Mouse (Mus musculus): Measurements from ENCODE around the gene Prmt9. TPM values are rescaled to one million over a fixed set of nuclear protein-coding genes. Genes with fewer than 3 reads are reported as not detected.

The Prmt9 gene
- 21.2 and 23.2 TPM in 2 replicates for polyA plus RNA-seq (2015; fragmentation: Nextera tagmentation; extraction: Ambion mirVana)

DNA sequence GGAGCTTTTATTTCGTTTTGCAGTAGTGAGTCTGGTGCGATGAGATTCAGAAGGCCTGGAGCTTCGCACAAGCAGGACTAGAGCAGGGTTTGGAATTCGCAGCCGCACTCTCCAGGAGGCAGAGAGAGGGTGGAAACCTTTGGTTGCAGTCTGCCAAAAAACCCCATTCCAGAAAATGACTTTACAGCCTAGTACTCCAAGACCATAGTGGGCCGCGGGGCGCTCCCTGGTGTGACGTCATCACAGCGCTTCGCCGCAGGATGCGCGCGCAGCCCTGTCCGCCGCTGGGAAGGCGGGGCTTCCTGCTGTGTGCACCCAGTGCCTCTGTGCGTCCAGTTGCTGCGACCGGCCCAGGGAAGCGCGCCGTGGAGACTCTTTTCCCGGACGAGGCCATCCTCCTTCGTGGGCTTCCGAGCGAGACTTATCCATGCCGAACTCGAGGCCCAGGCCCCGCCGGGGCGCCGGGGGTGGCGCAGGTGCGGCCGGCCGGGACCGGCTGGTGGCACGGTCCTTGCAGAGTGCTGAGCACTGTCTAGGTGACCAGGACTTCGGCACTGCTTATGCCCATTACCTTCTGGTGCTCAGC is at the start of gene Prmt9:
Gene Prmt9, plus strand, starts transcription at position 277 of the 586 bp plus-strand sequence.
- Histone ChIP-seq H3K36me3 (ENCODE audit: insufficient read depth, low read length) (peaks cover 25% of the 10 kb centered on the region), H3K27me3 (ENCODE audit: insufficient read depth, low read length) (no peaks in the 10 kb centered on the region), H3K4me3 (ENCODE audit: low read length) (peak within 1 kb of the TSS; percentile 59), H3K4me2 (replicated peaks; ENCODE audit: low read depth, low read length) (peak within 1 kb of the TSS; percentile 77), H3K9me3 (ENCODE audit: low read length) (no peaks in the 10 kb centered on the region), H3K4me1 (ENCODE audit: insufficient read depth, low read length) (no peaks in the 10 kb centered on the region), H3K27ac (ENCODE audit: low read length) (peak within 1 kb of the TSS; percentile 78), H3K9ac (replicated peaks; ENCODE audit: low read length) (peak within 1 kb of the TSS; percentile 79)
- 3% methylated on average over 42 of the region's 42 CpGs for WGBS
- ATAC-seq (ENCODE audit: low FRiP score, low TSS enrichment) = peak; percentile 98

DNA sequence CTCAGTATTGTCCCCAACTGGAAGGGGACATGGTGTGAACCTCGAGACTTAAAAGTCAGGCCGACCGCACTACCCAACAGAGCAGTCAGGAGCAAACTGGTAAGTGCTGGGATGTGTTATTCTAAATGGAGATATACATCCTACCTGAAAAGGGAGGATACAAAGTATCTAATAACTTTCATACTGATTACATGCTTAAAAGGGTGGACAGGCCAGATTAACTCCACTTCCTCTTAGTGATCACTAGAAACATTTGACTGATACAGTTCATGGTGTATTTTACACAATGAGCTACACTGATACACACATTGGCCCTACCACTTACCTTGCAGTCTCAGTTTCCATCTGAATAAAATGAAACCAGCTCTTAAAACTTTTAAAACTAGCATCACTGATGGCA is 48.9 kb upstream of the Prmt9 start:
- no peak overlapping the region for H3K4me2 ChIP-seq (replicated peaks; ENCODE audit: low read depth, low read length)
- H3K27me3 ChIP-seq (ENCODE audit: insufficient read depth, low read length) = no peaks in the 10 kb centered on the region
- H3K9ac ChIP-seq (replicated peaks; ENCODE audit: low read length) = no peak overlapping the region
- no peak for ATAC-seq (ENCODE audit: low FRiP score, low TSS enrichment)
- H3K4me1 ChIP-seq (ENCODE audit: insufficient read depth, low read length) = peaks cover 24% of the 10 kb centered on the region; the same call in 1 of the 2 replicates
- H3K27ac ChIP-seq (ENCODE audit: low read length) = no peak overlapping the region
- no peaks in the 10 kb centered on the region for H3K9me3 ChIP-seq (ENCODE audit: low read length)
- WGBS = 90% methylated on average over 3 of the region's 3 CpGs
- no peaks in the 10 kb centered on the region for H3K36me3 ChIP-seq (ENCODE audit: insufficient read depth, low read length)
- H3K4me3 ChIP-seq (ENCODE audit: low read length) = no peak overlapping the region

DNA sequence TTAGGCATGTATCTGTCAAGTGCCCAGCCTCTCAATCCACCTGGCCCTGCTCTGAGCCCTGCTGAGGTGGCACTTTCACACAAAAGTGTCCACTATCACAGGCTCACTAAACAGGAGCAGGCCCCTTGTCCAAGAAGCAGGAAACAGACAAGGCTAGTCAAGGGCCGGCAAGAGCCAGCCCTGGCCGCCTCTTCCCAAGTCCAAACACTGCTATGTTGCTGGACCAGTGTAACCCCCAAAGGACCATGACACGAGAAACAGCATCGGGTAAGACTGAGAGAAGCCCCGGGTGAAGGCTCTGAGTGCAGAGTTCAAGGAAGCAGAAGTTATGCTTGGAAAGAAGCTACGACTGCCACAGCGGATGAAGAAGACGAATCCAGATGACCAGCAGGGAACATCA is 48.1 kb upstream of the Prmt9 start:
- Histone ChIP-seq H3K9me3 (ENCODE audit: low read length) (no peaks in the 10 kb centered on the region), H3K27ac (ENCODE audit: low read length) (no peak overlapping the region), H3K36me3 (ENCODE audit: insufficient read depth, low read length) (no peaks in the 10 kb centered on the region), H3K9ac (replicated peaks; ENCODE audit: low read length) (no peak overlapping the region), H3K4me2 (replicated peaks; ENCODE audit: low read depth, low read length) (no peak overlapping the region), H3K4me1 (ENCODE audit: insufficient read depth, low read length) (peaks cover 26% of the 10 kb centered on the region), H3K4me3 (ENCODE audit: low read length) (no peak overlapping the region), H3K27me3 (ENCODE audit: insufficient read depth, low read length) (no peaks in the 10 kb centered on the region)
- ATAC-seq (ENCODE audit: low FRiP score, low TSS enrichment) = no peak
- 79% methylated on average over 8 of the region's 8 CpGs for WGBS

DNA sequence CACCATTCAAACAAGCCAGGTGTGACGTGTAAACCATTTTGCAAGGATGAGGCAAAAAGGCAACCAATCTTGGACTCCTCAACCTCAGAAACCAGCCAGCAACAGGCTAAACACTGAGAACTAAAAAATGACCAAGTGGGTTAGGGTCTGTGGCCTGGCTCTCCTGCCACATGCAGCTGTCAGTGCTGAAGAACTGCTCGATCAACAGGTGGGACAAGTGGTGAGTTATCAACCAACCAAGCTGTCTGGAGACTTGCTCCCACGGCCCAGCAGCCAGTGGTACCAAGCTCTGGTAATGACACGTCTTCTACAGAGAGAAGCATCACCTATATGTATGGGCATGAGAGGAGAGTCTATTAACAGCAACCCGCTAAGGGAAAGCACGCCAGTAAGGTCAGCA is 46.6 kb upstream of the Prmt9 start:
- no peaks in the 10 kb centered on the region for H3K9me3 ChIP-seq (ENCODE audit: low read length)
- no peak overlapping the region for H3K27ac ChIP-seq (ENCODE audit: low read length)
- H3K4me1 ChIP-seq (ENCODE audit: insufficient read depth, low read length) = peaks cover 31% of the 10 kb centered on the region
- no peak overlapping the region for H3K4me3 ChIP-seq (ENCODE audit: low read length)
- H3K9ac ChIP-seq (replicated peaks; ENCODE audit: low read length) = no peak overlapping the region
- ATAC-seq (ENCODE audit: low FRiP score, low TSS enrichment) = no peak
- H3K27me3 ChIP-seq (ENCODE audit: insufficient read depth, low read length) = no peaks in the 10 kb centered on the region
- H3K4me2 ChIP-seq (replicated peaks; ENCODE audit: low read depth, low read length) = no peak overlapping the region
- H3K36me3 ChIP-seq (ENCODE audit: insufficient read depth, low read length) = no peaks in the 10 kb centered on the region
- WGBS = 92% methylated on average over 6 of the region's 6 CpGs

DNA sequence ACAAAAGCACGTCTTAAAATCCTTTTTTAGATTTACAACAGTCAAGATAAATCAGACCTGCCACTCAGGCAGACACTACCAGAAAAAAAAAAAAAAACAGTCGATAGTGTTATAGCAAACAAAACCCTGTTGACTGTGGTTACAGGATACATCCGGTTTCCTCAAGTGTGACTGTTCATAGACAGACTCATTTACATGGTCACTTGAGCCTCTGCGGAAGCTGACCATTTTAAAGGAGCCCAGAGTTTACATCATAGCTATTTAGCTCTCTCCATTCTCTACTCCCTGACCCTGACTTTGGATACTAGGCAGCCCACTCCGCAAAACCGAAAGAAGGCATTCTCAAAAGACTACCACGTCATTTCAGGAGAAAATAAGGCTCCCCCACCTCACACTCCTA is 42.7 kb upstream of the Prmt9 start:
- Histone ChIP-seq H3K9me3 (ENCODE audit: low read length) (no peaks in the 10 kb centered on the region), H3K4me3 (ENCODE audit: low read length) (no peak overlapping the region), H3K27ac (ENCODE audit: low read length) (peak overlapping the region; percentile 58), H3K27me3 (ENCODE audit: insufficient read depth, low read length) (no peaks in the 10 kb centered on the region), H3K4me2 (replicated peaks; ENCODE audit: low read depth, low read length) (peak overlapping the region; percentile 20), H3K9ac (replicated peaks; ENCODE audit: low read length) (no peak overlapping the region), H3K36me3 (ENCODE audit: insufficient read depth, low read length) (no peaks in the 10 kb centered on the region), H3K4me1 (ENCODE audit: insufficient read depth, low read length) (peaks cover 45% of the 10 kb centered on the region)
- WGBS = 28% methylated on average over 7 of the region's 7 CpGs
- ATAC-seq (ENCODE audit: low FRiP score, low TSS enrichment) = peak; percentile 83

DNA sequence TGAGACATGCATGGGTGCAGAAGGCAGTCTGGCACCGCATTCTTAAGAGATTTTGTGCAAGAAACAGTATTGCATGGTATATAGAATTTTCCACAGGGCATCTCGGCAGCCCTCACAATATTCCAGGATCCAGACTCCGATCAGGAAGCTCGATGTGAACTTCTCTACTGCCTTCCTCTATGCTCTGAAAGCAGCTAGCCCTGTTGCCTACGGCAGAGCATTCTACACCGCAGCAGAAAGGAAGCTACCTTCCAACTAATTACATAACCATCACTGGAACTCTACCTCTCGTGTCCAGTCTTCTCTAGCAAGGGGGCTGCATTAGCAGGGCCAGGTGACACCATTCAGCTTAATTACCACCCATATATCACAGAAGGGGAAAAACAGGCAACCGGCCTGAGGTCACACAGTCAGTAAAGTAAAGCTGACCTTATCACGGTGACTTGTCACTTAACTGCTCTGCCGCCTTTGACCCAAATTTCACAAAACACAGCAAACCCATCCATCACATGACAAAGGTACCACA is 41.6 kb upstream of the Prmt9 start:
- Histone ChIP-seq H3K4me1 (ENCODE audit: insufficient read depth, low read length) (peaks cover 52% of the 10 kb centered on the region), H3K4me2 (replicated peaks; ENCODE audit: low read depth, low read length) (peak overlapping the region; percentile 21), H3K4me3 (ENCODE audit: low read length) (no peak overlapping the region), H3K9me3 (ENCODE audit: low read length) (no peaks in the 10 kb centered on the region), H3K27me3 (ENCODE audit: insufficient read depth, low read length) (no peaks in the 10 kb centered on the region), H3K36me3 (ENCODE audit: insufficient read depth, low read length) (no peaks in the 10 kb centered on the region), H3K27ac (ENCODE audit: low read length) (peak overlapping the region; percentile 13), H3K9ac (replicated peaks; ENCODE audit: low read length) (0 out of 2 replicates have a peak overlapping the region, but pooled peaks have one; percentile 26)
- ATAC-seq (ENCODE audit: low FRiP score, low TSS enrichment) = peak; percentile 13; the same call in 1 of the 2 replicates
- WGBS = 25% methylated on average over 10 of the region's 10 CpGs

DNA sequence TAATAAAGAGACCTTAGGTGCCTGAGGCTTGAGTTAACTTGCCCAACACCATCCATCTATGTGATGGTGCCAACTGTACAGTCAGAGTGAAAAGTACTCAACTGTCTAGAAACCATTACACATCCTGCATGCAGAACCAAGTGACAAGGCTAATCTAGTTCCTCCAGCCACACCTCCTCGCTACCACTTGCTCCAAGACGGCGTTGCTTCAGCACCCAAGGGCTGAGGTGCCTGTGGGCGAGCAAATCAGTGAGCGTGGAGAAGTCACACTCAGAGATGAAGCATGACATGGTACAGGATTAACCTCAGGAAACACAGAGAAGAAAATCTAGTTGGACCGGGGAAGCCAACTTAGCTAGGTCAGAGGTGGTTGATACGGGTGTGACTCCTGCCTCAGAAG is 40.2 kb upstream of the Prmt9 start:
- Histone ChIP-seq H3K27ac (ENCODE audit: low read length) (no peak overlapping the region), H3K9ac (replicated peaks; ENCODE audit: low read length) (no peak overlapping the region), H3K9me3 (ENCODE audit: low read length) (no peaks in the 10 kb centered on the region), H3K4me2 (replicated peaks; ENCODE audit: low read depth, low read length) (no peak overlapping the region), H3K4me3 (ENCODE audit: low read length) (no peak overlapping the region), H3K27me3 (ENCODE audit: insufficient read depth, low read length) (no peaks in the 10 kb centered on the region), H3K4me1 (ENCODE audit: insufficient read depth, low read length) (peaks cover 63% of the 10 kb centered on the region), H3K36me3 (ENCODE audit: insufficient read depth, low read length) (no peaks in the 10 kb centered on the region)
- ATAC-seq (ENCODE audit: low FRiP score, low TSS enrichment) = no peak
- WGBS = 80% methylated on average over 7 of the region's 7 CpGs

DNA sequence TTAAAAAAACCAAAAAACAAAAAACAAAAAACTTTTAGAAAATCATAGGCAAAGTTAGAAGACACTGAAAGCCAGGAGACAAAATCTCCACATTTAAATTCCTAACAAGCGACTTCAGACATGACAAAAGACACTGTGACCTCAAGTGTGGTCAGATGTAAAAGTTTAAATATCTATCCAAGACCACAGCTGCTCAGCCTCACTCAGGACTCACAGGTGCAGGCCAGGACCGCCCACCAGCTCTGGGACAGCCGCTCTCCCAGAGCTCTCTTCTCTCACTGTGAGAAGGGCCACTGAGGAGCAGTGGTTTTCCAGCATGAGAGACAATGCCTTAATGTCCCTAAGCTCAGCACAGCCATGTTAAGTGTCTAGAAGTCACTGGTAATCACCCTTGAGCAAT is 38.8 kb upstream of the Prmt9 start:
- Histone ChIP-seq H3K9me3 (ENCODE audit: low read length) (no peaks in the 10 kb centered on the region), H3K9ac (replicated peaks; ENCODE audit: low read length) (no peak overlapping the region), H3K36me3 (ENCODE audit: insufficient read depth, low read length) (no peaks in the 10 kb centered on the region), H3K4me3 (ENCODE audit: low read length) (no peak overlapping the region), H3K27ac (ENCODE audit: low read length) (no peak overlapping the region), H3K4me1 (ENCODE audit: insufficient read depth, low read length) (peaks cover 57% of the 10 kb centered on the region), H3K27me3 (ENCODE audit: insufficient read depth, low read length) (no peaks in the 10 kb centered on the region), H3K4me2 (replicated peaks; ENCODE audit: low read depth, low read length) (no peak overlapping the region)
- no peak for ATAC-seq (ENCODE audit: low FRiP score, low TSS enrichment)
- 56% methylated on average over 3 of the region's 3 CpGs for WGBS

DNA sequence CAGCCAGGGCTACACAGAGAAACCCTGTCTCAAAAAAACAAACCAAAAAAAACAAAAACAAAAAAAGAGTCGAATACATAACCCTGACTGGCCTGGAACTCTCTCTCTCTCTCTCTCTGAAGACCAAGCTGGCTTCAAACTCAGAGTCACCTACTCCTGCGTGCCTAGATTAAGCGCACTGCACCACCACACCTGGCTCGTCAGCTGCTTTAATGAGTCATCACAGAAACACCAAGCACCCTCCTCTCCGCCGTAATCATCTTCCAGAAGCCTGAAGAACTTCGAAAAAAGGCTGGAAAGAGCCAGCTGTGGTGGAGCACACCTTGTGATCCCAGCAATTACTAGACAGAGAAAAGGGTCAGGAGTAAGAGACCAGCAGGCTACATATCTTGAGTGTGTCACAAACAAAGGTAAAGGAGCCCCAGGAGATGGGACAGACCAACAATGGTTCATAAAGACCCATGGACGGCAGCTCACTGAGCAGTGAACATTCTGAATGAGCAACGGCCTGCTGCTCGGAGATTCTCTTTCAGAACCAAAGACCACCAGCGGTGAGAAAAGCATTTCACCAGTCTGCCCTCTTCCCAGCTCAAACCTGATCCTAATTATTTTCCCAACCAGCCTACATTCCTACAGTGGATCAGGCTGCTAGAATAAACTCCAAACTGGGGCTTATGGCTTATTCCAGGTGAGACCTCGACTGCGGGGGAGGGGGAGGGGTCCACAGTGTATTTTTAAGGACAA is 37.3 kb upstream of the Prmt9 start:
- H3K9ac ChIP-seq (replicated peaks; ENCODE audit: low read length) = no peak overlapping the region
- no peak overlapping the region for H3K4me2 ChIP-seq (replicated peaks; ENCODE audit: low read depth, low read length)
- no peaks in the 10 kb centered on the region for H3K36me3 ChIP-seq (ENCODE audit: insufficient read depth, low read length)
- 61% methylated on average over 13 of the region's 13 CpGs for WGBS
- H3K9me3 ChIP-seq (ENCODE audit: low read length) = no peaks in the 10 kb centered on the region
- no peak overlapping the region for H3K27ac ChIP-seq (ENCODE audit: low read length)
- ATAC-seq (ENCODE audit: low FRiP score, low TSS enrichment) = no peak
- no peak overlapping the region for H3K4me3 ChIP-seq (ENCODE audit: low read length)
- H3K27me3 ChIP-seq (ENCODE audit: insufficient read depth, low read length) = no peaks in the 10 kb centered on the region
- peaks cover 62% of the 10 kb centered on the region for H3K4me1 ChIP-seq (ENCODE audit: insufficient read depth, low read length)

DNA sequence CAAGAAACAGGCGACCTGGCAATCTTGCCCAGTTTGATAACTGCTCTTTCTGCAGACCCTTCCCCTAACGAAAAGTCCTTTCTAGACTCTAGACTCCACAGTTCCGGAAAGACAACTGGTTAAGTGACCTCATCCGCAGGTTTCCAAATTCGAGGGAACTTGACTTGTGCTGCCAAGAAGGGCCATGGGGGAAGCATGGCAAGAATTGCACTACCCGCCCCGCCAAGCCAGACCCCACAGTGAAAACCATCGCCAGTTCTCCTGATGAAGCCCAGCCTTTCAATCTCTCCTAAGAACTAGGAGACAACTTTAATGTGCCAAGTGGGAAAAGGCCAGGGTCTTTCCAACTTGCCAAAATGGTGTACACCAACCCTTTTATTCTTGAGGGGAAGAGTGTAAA is 34.0 kb upstream of the Prmt9 start:
- peaks cover 55% of the 10 kb centered on the region for H3K4me1 ChIP-seq (ENCODE audit: insufficient read depth, low read length)
- no peaks in the 10 kb centered on the region for H3K36me3 ChIP-seq (ENCODE audit: insufficient read depth, low read length)
- no peak for ATAC-seq (ENCODE audit: low FRiP score, low TSS enrichment)
- H3K9me3 ChIP-seq (ENCODE audit: low read length) = no peaks in the 10 kb centered on the region
- H3K4me3 ChIP-seq (ENCODE audit: low read length) = no peak overlapping the region
- 89% methylated on average over 8 of the region's 8 CpGs for WGBS
- no peak overlapping the region for H3K27ac ChIP-seq (ENCODE audit: low read length)
- H3K4me2 ChIP-seq (replicated peaks; ENCODE audit: low read depth, low read length) = no peak overlapping the region
- H3K27me3 ChIP-seq (ENCODE audit: insufficient read depth, low read length) = no peaks in the 10 kb centered on the region
- no peak overlapping the region for H3K9ac ChIP-seq (replicated peaks; ENCODE audit: low read length)

Data from kidney, embryonic 16.5 days (tissue).